Mouse (Mus musculus) forebrain, embryonic 14.5 days (tissue): ENCODE results near the gene Gm13290. TPM values are rescaled to one million over a fixed set of nuclear protein-coding genes. Genes with fewer than 3 reads are reported as not detected.
A peak's percentile ranks its signal among the peaks of the same experiment; 100 is the strongest.
"Not testable (repeated sequence)": the region's sequence is repeated elsewhere in the genome, so short reads cannot be mapped to it uniquely, and the experiment has no call there.

Experiments
- ATAC-seq: fragments of 200-750 bp; cut with Nextera tagmentation; 2 replicates; pipeline ENCODE4 v1.8.0; 2017; ENCODE audit warnings: mild to moderate bottlenecking, moderate library complexity
- DNase-seq: peaks from one replicate; pipeline ENCODE4 v3.0.0-alpha.2; 2015; ENCODE audit warnings: low spot score
- H3K27ac ChIP-seq: fragments of 300-500 bp; sonication (generic); 2 replicates; pipeline ENCODE4 v1.5.1; 2014; ENCODE audit warnings: low read depth, mild to moderate bottlenecking, control low read depth, low read length, moderate library complexity
- H3K27me3 ChIP-seq: fragments of 300-500 bp; sonication (generic); replicated peaks from 2 replicates; pipeline ENCODE4 v1.6.1; 2014; ENCODE audit warnings: low read length, control low read depth, mixed read lengths; ENCODE audit not compliant: control insufficient read depth, insufficient read depth
- H3K36me3 ChIP-seq: fragments of 300-500 bp; sonication (generic); 2 replicates; pipeline ENCODE4 v1.6.1; 2014; ENCODE audit warnings: low read length, control low read depth; ENCODE audit not compliant: control insufficient read depth, insufficient read depth
- H3K4me1 ChIP-seq: fragments of 300-500 bp; sonication (generic); 2 replicates; pipeline ENCODE4 v1.6.1; 2014; ENCODE audit warnings: antibody characterized with exemption, low read length, control low read depth; ENCODE audit not compliant: control insufficient read depth, insufficient read depth
- H3K4me2 ChIP-seq: fragments of 300-500 bp; sonication (generic); 2 replicates; pipeline ENCODE4 v1.6.1; 2014; ENCODE audit warnings: mild to moderate bottlenecking, control low read depth, low read length
- H3K4me3 ChIP-seq: fragments of 300-500 bp; sonication (generic); 2 replicates; pipeline ENCODE4 v1.5.1; 2014; ENCODE audit warnings: low read depth, low read length, control low read depth
- H3K9ac ChIP-seq: fragments of 300-500 bp; sonication (generic); 2 replicates; pipeline ENCODE4 v1.6.1; 2014; ENCODE audit warnings: mild to moderate bottlenecking, low read length, control low read depth, moderate library complexity
- H3K9me3 ChIP-seq: fragments of 300-500 bp; sonication (generic); replicated peaks from 2 replicates; pipeline ENCODE4 v1.6.1; 2016; ENCODE audit warnings: low read length, control low read depth, mixed read lengths; ENCODE audit not compliant: control insufficient read depth
- WGBS: fragments of 180-500 bp; shearing (Covaris S2); extraction: QIAGEN DNeasy Blood & Tissue Kit; methylation state at CpG from one replicate; pipeline ENCODE4 v1.1.7; 2014; 5-methylcytosine and 5-hydroxymethylcytosine counted together
- polyA plus RNA-seq: library from polyadenylated mRNA; unstranded; fragments of >200 nt; fragmentation: Nextera tagmentation; extraction: Ambion mirVana; gene quantifications from 2 replicates; pipeline ENCODE4 v1.2.1, GENCODE M21; 2014

Gene Gm13290
- not detected in 2 replicates for polyA plus RNA-seq

DNA sequence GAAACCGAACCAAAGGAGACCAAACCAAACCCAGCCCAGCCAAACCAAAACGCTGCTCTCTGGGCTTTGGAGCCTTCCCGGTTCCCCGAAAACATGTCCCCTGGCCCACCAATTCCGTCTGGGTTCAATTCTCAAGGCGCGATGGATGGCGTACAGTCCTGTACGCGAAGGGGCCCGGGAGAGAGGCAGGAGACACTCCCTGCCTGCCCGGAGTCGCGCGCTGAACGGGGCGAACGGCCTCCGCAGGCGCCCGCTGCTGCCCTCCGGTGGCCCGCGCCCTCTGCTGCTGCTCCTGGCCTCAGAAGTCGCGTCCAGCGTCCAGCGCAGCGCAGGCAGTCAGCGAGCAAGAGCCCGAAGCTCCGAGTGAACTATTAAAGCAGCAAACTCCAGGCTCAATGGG is at the start of gene Gm13290:
Gene Gm13290, plus strand, starts transcription at position 301 of the 400 bp plus-strand sequence.
- not testable (repeated sequence) for H3K9ac ChIP-seq, H3K9me3 ChIP-seq

DNA sequence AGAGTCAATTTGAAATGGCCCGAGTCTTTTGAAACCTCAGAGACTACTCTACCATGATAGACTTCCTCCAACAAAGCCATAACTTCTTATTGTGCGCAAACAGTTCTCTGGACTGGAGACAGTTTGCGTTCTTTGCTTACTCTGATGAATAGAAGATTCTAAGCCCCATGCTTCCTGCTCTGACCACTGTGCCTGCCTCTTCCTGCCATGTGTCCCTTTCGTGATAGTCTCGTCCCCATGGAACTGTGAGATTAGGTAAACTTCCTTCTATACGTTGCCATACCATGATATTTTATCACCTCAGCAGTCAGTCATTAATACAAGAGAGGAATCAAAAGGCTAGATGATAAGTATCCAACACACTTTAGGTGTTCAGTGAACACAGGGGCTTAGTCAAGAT is 46.9 kb upstream of the Gm13290 start:
- ATAC-seq (no peak), DNase-seq (no peak)
- Histone ChIP-seq H3K4me3 (no peak overlapping the region), H3K27me3 (no peaks in the 10 kb centered on the region), H3K4me1 (no peaks in the 10 kb centered on the region), H3K4me2 (no peak overlapping the region), H3K9ac (no peak overlapping the region), H3K9me3 (no peaks in the 10 kb centered on the region), H3K36me3 (no peaks in the 10 kb centered on the region), H3K27ac (no peak overlapping the region)
- WGBS = 91% methylated on average over 6 of the region's 6 CpGs

More for the DNA sequence above, at the start of gene Gm13290:
- not testable (repeated sequence) for DNase-seq, H3K27ac ChIP-seq, H3K4me1 ChIP-seq, H3K36me3 ChIP-seq, ATAC-seq, H3K4me3 ChIP-seq, H3K27me3 ChIP-seq, H3K4me2 ChIP-seq
- no CpG with 5 or more reads among the region's 32 CpGs for WGBS

DNA sequence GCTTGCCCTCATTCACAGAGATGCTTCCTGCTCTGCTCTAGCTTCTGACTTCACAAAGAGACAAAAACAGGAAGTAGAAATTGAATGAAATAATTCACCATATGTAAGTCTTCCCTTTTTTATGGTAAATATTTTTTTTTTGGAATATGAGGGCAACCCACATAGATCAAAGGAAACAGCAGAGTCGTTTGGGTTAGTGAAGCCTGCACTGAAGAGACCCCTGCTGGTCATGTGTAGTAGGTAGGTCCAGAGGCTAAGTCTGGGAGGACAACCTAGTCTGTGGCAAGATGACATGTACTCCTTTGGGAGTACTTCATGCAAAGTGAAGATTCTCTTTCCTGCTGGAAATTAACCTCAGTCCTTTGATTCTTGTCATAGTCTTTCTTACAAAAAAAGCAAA is 46.3 kb upstream of the Gm13290 start:
- ATAC-seq (no peak), DNase-seq (peak; percentile 36)
- no peaks in the 10 kb centered on the region for H3K27me3 ChIP-seq
- H3K27ac ChIP-seq = no peak overlapping the region
- H3K4me1 ChIP-seq = no peaks in the 10 kb centered on the region
- no peaks in the 10 kb centered on the region for H3K9me3 ChIP-seq
- no peak overlapping the region for H3K4me3 ChIP-seq
- WGBS = 3% methylated on average over 1 of the region's 1 CpGs
- no peaks in the 10 kb centered on the region for H3K36me3 ChIP-seq
- no peak overlapping the region for H3K9ac ChIP-seq
- H3K4me2 ChIP-seq = no peak overlapping the region

DNA sequence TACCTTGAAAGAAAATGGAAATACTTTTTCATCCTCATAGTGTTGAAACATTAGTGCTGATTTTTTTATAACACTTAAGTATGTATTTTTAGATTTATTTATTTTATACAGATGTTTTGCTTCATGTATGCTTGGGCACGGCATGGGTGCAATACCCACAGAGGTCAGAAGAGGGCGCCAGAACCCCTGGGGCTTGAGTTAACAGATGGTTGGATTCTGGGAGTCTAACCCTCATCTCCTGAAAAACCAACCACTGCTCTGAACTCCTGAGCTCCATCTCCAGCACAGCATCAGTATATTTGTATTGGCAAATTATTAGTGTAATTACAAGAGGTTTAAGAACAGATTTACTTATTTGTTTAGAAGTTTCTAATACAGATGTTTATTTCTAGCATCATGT is 35.2 kb upstream of the Gm13290 start:
- H3K9ac ChIP-seq = no peak overlapping the region
- no peaks in the 10 kb centered on the region for H3K27me3 ChIP-seq
- no peak; the same call in 1 of the 2 replicates for ATAC-seq
- no peaks in the 10 kb centered on the region for H3K9me3 ChIP-seq
- H3K4me3 ChIP-seq = no peak overlapping the region
- H3K27ac ChIP-seq = no peak overlapping the region
- no peaks in the 10 kb centered on the region for H3K4me1 ChIP-seq
- H3K4me2 ChIP-seq = no peak overlapping the region
- peak; percentile 74 for DNase-seq
- H3K36me3 ChIP-seq = no peaks in the 10 kb centered on the region
- WGBS = 1% methylated on average over 2 of the region's 2 CpGs

DNA sequence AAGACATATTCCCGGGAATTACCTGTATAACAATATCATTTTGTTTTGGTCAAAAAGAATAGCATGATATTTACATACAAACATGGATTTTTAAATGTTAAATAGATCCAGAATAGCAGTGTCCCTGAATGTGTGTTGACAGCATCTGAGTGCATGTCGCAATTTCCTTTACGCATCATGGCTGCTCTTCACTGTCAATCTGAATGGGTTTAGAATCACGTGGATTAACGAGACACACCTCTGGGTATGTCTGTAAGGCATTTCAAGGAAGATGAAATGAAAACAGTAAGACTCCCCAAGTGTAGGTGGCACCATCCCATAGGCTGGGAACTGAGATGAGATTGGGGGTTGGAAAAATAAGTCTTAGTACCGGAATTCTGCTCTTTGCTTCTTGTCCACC is 34.6 kb upstream of the Gm13290 start:
- H3K36me3 ChIP-seq = no peaks in the 10 kb centered on the region
- no peak overlapping the region for H3K9ac ChIP-seq
- no peak overlapping the region for H3K4me2 ChIP-seq
- H3K4me3 ChIP-seq = no peak overlapping the region
- no peak for ATAC-seq
- no peak for DNase-seq
- H3K9me3 ChIP-seq = no peaks in the 10 kb centered on the region
- no peaks in the 10 kb centered on the region for H3K4me1 ChIP-seq
- H3K27ac ChIP-seq = no peak overlapping the region
- WGBS = 90% methylated on average over 6 of the region's 6 CpGs
- H3K27me3 ChIP-seq = no peaks in the 10 kb centered on the region

DNA sequence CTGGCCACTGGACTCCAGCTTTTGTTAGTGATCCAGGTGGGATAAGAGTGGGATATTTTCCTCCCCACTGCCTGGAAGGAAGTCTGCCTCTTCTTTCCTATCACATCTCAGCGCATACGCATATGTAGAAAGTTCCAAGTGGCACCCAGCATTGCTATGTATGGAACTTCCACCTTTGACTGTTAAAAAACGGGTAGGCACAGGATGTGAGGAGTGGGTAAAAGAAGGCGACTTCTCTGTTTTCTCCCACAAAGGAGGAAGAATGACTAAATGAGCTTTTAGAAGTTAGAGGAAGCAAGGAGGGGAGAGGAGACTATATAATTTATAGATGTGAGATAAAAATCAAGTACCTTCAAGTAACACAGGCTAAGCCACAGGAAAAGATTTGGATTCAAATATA is 32.2 kb upstream of the Gm13290 start:
- no peaks in the 10 kb centered on the region for H3K9me3 ChIP-seq
- WGBS = 96% methylated on average over 4 of the region's 4 CpGs
- ATAC-seq = no peak
- H3K4me1 ChIP-seq = no peaks in the 10 kb centered on the region
- no peak for DNase-seq
- no peaks in the 10 kb centered on the region for H3K36me3 ChIP-seq
- no peak overlapping the region for H3K27ac ChIP-seq
- H3K4me3 ChIP-seq = no peak overlapping the region
- H3K9ac ChIP-seq = no peak overlapping the region
- no peaks in the 10 kb centered on the region for H3K27me3 ChIP-seq
- H3K4me2 ChIP-seq = no peak overlapping the region

DNA sequence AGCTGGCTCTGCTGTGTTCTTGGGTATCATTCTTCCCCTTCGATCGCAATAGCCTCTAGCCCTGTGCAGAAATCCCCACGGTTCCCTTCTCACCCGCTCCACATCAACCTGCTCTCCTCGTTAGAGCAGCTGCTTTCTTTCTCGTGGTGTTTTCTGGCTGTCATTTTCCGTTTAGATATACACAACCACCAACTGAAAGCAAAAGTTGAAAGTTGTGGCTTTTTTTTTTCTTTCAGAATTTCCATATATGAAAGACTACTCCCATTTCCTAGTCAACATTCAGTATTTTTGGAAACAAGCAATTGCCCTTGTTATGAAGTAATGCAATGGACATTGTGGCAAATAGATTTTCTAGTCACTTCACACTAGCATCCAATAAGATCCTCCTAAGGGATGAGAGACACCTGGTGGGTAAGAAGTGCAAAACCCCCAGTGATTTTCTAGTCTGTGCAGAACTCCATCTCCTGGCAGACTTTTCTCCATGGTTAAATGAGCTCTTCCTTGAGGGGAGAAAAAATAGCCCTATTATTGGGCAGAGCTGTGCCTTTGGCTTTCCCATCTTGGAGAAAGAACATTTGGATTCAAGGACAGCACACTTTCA is 30.8 kb upstream of the Gm13290 start:
- Histone ChIP-seq H3K27me3 (no peaks in the 10 kb centered on the region), H3K27ac (no peak overlapping the region), H3K9me3 (no peaks in the 10 kb centered on the region), H3K36me3 (no peaks in the 10 kb centered on the region), H3K4me2 (no peak overlapping the region), H3K4me1 (no peaks in the 10 kb centered on the region), H3K4me3 (no peak overlapping the region), H3K9ac (no peak overlapping the region)
- WGBS = 63% methylated on average over 7 of the region's 7 CpGs
- DNase-seq (no peak), ATAC-seq (no peak)

DNA sequence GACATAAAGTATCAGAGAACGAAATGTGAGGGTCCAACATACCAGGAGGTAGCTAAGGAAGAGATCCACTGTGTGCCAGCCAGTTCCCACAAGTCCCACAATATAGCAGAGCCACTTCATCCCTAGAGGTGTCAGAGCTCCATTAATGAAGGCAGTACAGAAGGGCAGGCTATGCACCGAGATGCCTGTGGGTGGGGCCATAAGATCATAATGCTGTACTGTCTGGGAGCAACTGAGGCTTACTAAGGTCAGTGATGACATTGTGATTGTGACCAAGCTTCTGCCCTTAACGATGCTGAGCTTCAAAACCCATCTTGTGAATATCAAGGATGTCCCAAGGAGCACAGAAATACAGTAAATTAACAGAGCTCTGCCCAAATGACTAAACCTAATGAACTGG is 29.4 kb upstream of the Gm13290 start:
- WGBS = 63% methylated on average over 3 of the region's 3 CpGs
- no peak overlapping the region for H3K4me2 ChIP-seq
- no peaks in the 10 kb centered on the region for H3K27me3 ChIP-seq
- no peak overlapping the region for H3K9ac ChIP-seq
- H3K27ac ChIP-seq = no peak overlapping the region
- DNase-seq (no peak), ATAC-seq (no peak)
- H3K9me3 ChIP-seq = no peaks in the 10 kb centered on the region
- H3K4me3 ChIP-seq = no peak overlapping the region
- no peaks in the 10 kb centered on the region for H3K4me1 ChIP-seq
- H3K36me3 ChIP-seq = no peaks in the 10 kb centered on the region

DNA sequence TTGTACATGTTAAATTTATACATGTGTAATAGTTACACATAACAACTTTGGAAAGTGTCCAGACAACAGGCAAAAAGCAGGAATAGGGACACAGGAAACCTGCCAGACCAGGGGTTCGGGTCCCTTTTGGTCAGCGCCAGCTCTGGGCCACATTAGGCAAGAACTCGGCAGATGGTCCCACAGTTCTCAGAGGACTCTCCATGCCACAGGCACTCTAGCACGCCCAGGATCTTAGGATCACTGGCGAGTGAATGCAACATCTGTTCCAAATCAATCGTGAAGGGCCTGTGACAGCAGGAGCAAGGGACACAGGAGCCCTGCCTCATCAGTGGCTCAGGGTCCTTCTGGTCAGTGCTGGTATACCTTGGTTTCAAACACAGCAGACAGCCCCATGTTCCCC is 23.7 kb upstream of the Gm13290 start:
- 77% methylated on average over 6 of the region's 6 CpGs for WGBS
- ATAC-seq = no peak

More for the DNA sequence above, 23.7 kb upstream of the Gm13290 start:
- Histone ChIP-seq H3K9me3 (no peaks in the 10 kb centered on the region), H3K4me2 (no peak overlapping the region), H3K9ac (no peak overlapping the region), H3K4me3 (no peak overlapping the region), H3K27me3 (no peaks in the 10 kb centered on the region), H3K4me1 (no peaks in the 10 kb centered on the region), H3K36me3 (no peaks in the 10 kb centered on the region), H3K27ac (no peak overlapping the region)
- DNase-seq = no peak
